ENCODE assay signal across 8 mouse cellular contexts in the genomic region with DNA sequence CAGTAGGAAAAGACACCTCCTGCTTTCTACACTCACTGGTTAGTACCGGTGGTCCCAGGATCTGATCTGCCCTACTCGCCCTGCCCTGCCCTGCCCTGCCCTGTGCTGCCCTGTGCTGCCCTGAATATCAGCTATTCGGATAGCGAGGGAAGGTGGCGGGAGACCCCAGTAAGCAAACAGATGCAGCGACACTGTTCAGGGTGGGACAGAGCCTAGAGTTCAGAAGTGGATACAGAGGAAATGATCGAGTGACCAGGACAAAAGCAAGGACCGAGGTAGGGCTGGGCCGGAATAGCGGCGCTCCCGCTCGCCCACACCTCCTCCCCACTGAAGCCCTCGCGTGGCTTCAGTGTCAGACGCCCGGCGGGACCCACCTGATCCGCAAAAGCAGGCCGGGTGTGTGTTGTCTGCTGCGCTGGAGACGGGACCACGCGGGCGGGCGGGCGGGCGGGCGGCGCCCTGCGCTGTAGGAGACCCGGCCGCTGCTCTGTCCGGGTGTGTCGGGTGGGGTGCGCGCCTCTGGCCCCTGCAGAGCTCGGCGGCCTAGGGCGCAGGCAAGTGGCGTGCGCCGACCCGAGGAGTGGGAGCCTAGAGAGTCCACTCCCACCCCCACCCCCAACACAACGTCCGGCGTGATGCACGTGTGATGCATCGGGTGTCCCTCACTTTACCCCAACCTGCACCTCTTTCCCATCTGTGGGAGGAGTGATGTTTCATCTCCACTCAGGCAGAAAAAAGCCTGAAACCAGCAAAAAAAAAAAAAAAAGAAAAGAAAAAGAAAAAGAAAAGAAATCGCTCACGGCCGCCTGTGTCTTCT. TPM values are rescaled to one million over a fixed set of nuclear protein-coding genes. Genes with fewer than 3 reads are reported as not detected.
DNase-seq lines count a peak whose midpoint lies in the region; ATAC-seq and TF ChIP-seq lines count a peak whose summit lies in the region.

No protein-coding gene starts in this region.

- no peaks in the 10 kb centered on the region for H3K36me3 ChIP-seq in forebrain, embryonic 12.5 days (replicated peaks)
- H3K36me3 ChIP-seq in intestine, postnatal 0 days (ENCODE audit: control insufficient read depth, insufficient read depth), result no peaks in the 10 kb centered on the region
- H3K36me3 ChIP-seq in midbrain, embryonic 10.5 days, result no peaks in the 10 kb centered on the region

- intact Hi-C loops in gastrocnemius, postnatal 36 days (cut with DNase I), result no loop called here

- H3K9me3 ChIP-seq in forebrain, embryonic 12.5 days, result no peaks in the 10 kb centered on the region
- no peaks in the 10 kb centered on the region for H3K9me3 ChIP-seq in intestine, postnatal 0 days (ENCODE audit: control insufficient read depth)
- H3K9me3 ChIP-seq in midbrain, embryonic 10.5 days (replicated peaks), result no peaks in the 10 kb centered on the region

- H3K9ac ChIP-seq in forebrain, embryonic 12.5 days, result peak overlapping the region; percentile 72
- peak overlapping the region; percentile 51 for H3K9ac ChIP-seq in intestine, postnatal 0 days (ENCODE audit: low read depth, low read length)

- WGBS in forebrain, embryonic 12.5 days, result 1% methylated on average over 43 of the region's 52 CpGs
- WGBS in intestine, postnatal 0 days, result 3% methylated on average over 49 of the region's 52 CpGs
- WGBS in midbrain, embryonic 10.5 days, result 1% methylated on average over 52 of the region's 52 CpGs

- peak; percentile 35 for DNase-seq in gastrocnemius, postnatal 10 days
- no peak for DNase-seq in gastrocnemius, postnatal 36 days
- peak; percentile 82 for DNase-seq in MN1 (ENCODE audit: low spot score)
- peak; percentile 66 for DNase-seq in midbrain, embryonic 10.5 days (ENCODE audit: low spot score)
- DNase-seq in layer of hippocampus, postnatal 36 days, result no peak

- peak overlapping the region; percentile 59 for H3K4me3 ChIP-seq in forebrain, embryonic 12.5 days (replicated peaks)
- H3K4me3 ChIP-seq in intestine, postnatal 0 days (ENCODE audit: low read depth, low read length), result peak overlapping the region; percentile 44
- H3K4me3 ChIP-seq in midbrain, embryonic 10.5 days, result peak overlapping the region; percentile 73

- H3K27ac ChIP-seq in forebrain, embryonic 12.5 days, result no peak overlapping the region
- peak overlapping the region; percentile 76 for H3K27ac ChIP-seq in intestine, postnatal 0 days (ENCODE audit: low read depth, low read length)
- peak overlapping the region; percentile 89 for H3K27ac ChIP-seq in midbrain, embryonic 10.5 days (replicated peaks)

- H3K27me3 ChIP-seq in forebrain, embryonic 12.5 days, result peaks cover 38% of the 10 kb centered on the region
- peaks cover 19% of the 10 kb centered on the region for H3K27me3 ChIP-seq in intestine, postnatal 0 days (replicated peaks; ENCODE audit: control insufficient read depth, insufficient read depth, low read length)
- H3K27me3 ChIP-seq in midbrain, embryonic 10.5 days (ENCODE audit: low read depth, poor library complexity, severe bottlenecking), result peaks cover 23% of the 10 kb centered on the region

- peak overlapping the region; percentile 97 for H3K4me2 ChIP-seq in forebrain, embryonic 12.5 days
- H3K4me2 ChIP-seq in intestine, postnatal 0 days (replicated peaks; ENCODE audit: low read depth), result peak overlapping the region; percentile 71

- TF ChIP-seq CTCF in intestine, postnatal 0 days (IDR thresholded peaks at IDR 0.05; ENCODE audit: low read depth), result no peak

- H3K4me1 ChIP-seq in forebrain, embryonic 12.5 days, result peaks cover 35% of the 10 kb centered on the region
- no peaks in the 10 kb centered on the region for H3K4me1 ChIP-seq in intestine, postnatal 0 days (replicated peaks; ENCODE audit: control insufficient read depth, insufficient read depth, low read length)
- H3K4me1 ChIP-seq in midbrain, embryonic 10.5 days, result peaks cover 42% of the 10 kb centered on the region

- peak; percentile 66 for ATAC-seq in forebrain, embryonic 12.5 days (ENCODE audit: low FRiP score)
- ATAC-seq in intestine, postnatal 0 days, result peak; percentile 32
- ATAC-seq in activated CD4-positive, CD25-positive, alpha-beta regulatory T cell, adult 4 months, result no peak

RNA-seq across cellular contexts. Expression of gene Ggta1, which starts 0.9 kb away (rescaled TPM):
- 10 to 100 TPM; 13.2 to 17.0 TPM for total RNA-seq in gastrocnemius, postnatal 10 days (2021)
- total RNA-seq in gastrocnemius, postnatal 36 days (2021), result 1 to 10 TPM; 5.9 to 8.8 TPM
- 4.7 and 4.9 TPM in 2 replicates for polyA plus RNA-seq in forebrain, embryonic 12.5 days (2016; fragmentation: Nextera tagmentation; extraction: Ambion mirVana)
- polyA plus RNA-seq in intestine, postnatal 0 days (2015; fragmentation: Nextera tagmentation; extraction: Ambion mirVana), result 6.4 and 7.0 TPM in 2 replicates
- 5.0 and 6.0 TPM in 2 replicates for polyA plus RNA-seq in midbrain, embryonic 10.5 days (2016; fragmentation: Nextera tagmentation; extraction: Ambion mirVana)
- 1 to 10 TPM; 1.7 to 2.6 TPM for total RNA-seq in layer of hippocampus, postnatal 36 days (2021)
- polyA plus RNA-seq in activated CD4-positive, CD25-positive, alpha-beta regulatory T cell, adult 4 months (2017; shearing (Covaris generic)), result 10 to 100 TPM; 19.3 to 23.3 TPM

Comparison
In these comparisons a context has a peak if more than half of its experiments do, and no peak if none do; other contexts are left out.
1. DNase-seq: peak in gastrocnemius, postnatal 10 days (single experiment), MN1 (single experiment) and midbrain, embryonic 10.5 days (single experiment); none in gastrocnemius, postnatal 36 days (0 of 2) and layer of hippocampus, postnatal 36 days (0 of 2).
2. Peak in every context shown above with its lines, with median percentiles within 50 percentile points of each other: H3K4me3 ChIP-seq.